Mouse (Mus musculus) stomach, embryonic 16.5 days (tissue): Measurements from ENCODE around the gene Prss16. TPM values are rescaled to one million over a fixed set of nuclear protein-coding genes. Genes with fewer than 3 reads are reported as not detected.
"Not testable (repeated sequence)": the region's sequence is repeated elsewhere in the genome, so short reads cannot be mapped to it uniquely, and the experiment has no call there.

Experiments used
- ATAC-seq: fragments of 200-750 bp; cut with Nextera tagmentation; 2 replicates; pipeline ENCODE4 v1.8.0; 2017; ENCODE audit warnings: moderate number of reproducible peaks, moderate TSS enrichment; ENCODE audit not compliant: insufficient read depth, low FRiP score
- H3K27ac ChIP-seq: fragments of 300-500 bp; sonication (generic); 2 replicates; pipeline ENCODE4 v1.5.1; 2014; ENCODE audit warnings: low read length
- H3K27me3 ChIP-seq: fragments of 300-500 bp; sonication (generic); 2 replicates; pipeline ENCODE4 v1.6.1; 2014; ENCODE audit warnings: low read length, control low read depth, mixed read lengths; ENCODE audit not compliant: control insufficient read depth, insufficient read depth
- H3K36me3 ChIP-seq: fragments of 300-500 bp; sonication (generic); 2 replicates; pipeline ENCODE4 v1.6.1; 2014; ENCODE audit warnings: low read length; ENCODE audit not compliant: control insufficient read depth, insufficient read depth
- H3K4me1 ChIP-seq: fragments of 300-500 bp; sonication (generic); 2 replicates; pipeline ENCODE4 v1.6.1; 2014; ENCODE audit warnings: low read length, control low read depth, mixed read lengths; ENCODE audit not compliant: control insufficient read depth, insufficient read depth
- H3K4me2 ChIP-seq: fragments of 300-500 bp; sonication (generic); 2 replicates; pipeline ENCODE4 v1.6.1; 2014; ENCODE audit warnings: low read depth, low read length, mixed read lengths
- H3K4me3 ChIP-seq: fragments of 300-500 bp; sonication (generic); replicated peaks from 2 replicates; pipeline ENCODE4 v1.5.1; 2014; ENCODE audit warnings: mild to moderate bottlenecking, low read length
- H3K9ac ChIP-seq: fragments of 300-500 bp; sonication (generic); 2 replicates; pipeline ENCODE4 v1.6.1; 2014; ENCODE audit warnings: low read length
- H3K9me3 ChIP-seq: fragments of 300-500 bp; sonication (generic); replicated peaks from 2 replicates; pipeline ENCODE4 v1.6.1; 2016; ENCODE audit warnings: low read length, control low read depth; ENCODE audit not compliant: control insufficient read depth
- WGBS: fragments of 180-500 bp; shearing (Covaris S2); extraction: QIAGEN DNeasy Blood & Tissue Kit; methylation state at CpG from one replicate; pipeline ENCODE4 v1.1.7; 2014; 5-methylcytosine and 5-hydroxymethylcytosine counted together
- polyA plus RNA-seq: library from polyadenylated mRNA; unstranded; fragments of >200 nt; fragmentation: Nextera tagmentation; extraction: Ambion mirVana; gene quantifications from 2 replicates; pipeline ENCODE4 v1.2.1, GENCODE M21; 2015

The Prss16 gene
- polyA plus RNA-seq, 1 experiment from 2014 or later = 0.92 TPM

DNA sequence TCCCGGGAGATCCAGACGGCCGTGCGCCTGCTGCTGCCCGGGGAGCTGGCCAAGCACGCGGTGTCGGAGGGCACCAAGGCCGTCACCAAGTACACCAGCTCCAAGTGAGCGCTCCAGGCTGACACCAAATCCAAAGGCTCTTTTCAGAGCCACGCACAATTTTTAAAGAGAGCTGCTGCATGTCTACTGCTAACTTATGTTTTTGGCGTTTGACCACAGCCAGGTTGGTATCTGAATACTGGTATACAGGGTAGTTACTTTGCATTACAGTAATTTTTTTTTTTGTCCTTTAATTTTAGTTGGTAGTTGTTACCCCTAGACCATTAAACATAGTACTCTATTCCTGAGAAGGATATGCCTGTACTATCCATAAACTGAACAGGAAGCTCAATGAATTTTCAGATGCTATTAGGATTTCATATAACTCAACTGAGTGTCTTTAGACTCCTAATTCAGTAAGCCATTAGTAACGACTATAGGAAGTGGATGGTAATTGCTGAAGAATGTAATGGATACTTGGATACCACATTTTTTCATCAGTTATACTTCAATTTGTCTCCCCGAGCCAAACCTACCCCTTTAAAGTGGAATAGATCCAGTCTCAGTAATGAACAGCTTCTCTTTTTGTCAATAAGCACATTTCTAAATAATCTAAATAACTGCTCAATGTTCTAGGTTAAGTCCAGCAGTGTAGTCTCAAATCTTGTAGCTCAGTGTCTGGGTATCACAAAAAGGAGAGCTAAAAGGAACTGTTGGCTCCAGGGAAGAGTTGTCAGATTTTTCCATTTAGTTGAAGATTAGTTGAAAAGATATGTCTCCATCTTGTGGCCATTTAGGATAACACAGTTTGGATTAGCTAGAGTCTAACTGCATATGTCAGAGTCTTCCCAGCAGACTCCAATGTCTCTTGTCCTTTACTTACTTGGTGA is 34.2 kb upstream of the Prss16 start:
- under 1% methylated on average over 8 of the region's 14 CpGs for WGBS
- ATAC-seq = 0 out of 2 replicates have a peak, but pooled peaks have one; percentile 2

DNA sequence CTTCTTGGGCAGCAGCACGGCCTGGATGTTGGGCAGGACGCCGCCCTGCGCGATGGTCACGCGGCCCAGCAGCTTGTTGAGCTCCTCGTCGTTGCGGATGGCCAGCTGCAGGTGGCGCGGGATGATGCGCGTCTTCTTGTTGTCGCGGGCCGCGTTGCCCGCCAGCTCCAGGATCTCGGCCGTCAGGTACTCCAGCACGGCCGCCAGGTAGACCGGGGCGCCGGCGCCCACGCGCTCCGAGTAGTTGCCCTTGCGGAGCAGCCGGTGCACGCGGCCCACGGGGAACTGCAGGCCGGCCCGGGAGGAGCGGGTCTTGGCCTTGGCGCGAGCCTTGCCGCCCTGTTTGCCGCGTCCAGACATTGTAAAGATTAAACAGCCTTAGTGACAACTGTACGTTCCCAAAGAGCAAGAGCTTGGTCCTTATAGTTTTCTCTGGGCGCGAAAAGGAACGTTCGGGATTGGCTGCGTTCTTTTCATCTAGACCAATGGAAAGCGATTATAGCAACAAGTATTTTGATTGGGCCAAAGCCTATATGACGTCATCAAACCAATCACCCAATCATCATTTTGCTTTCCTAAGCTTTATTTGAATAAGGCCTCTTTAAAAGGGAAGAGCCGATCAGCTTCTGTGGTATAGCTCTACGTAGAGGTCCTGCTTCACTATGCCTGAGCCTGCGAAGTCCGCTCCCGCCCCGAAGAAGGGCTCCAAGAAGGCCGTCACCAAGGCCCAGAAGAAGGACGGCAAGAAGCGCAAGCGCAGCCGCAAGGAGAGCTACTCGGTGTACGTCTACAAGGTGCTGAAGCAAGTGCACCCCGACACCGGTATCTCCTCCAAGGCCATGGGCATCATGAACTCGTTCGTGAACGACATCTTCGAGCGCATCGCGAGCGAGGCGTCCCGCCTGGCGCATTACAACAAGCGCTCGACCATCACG is 33.3 kb upstream of the Prss16 start, which contains the start of the genes Hist1h2ag and Hist1h2bj:
Gene Hist1h2ag, minus strand, starts transcription at position 377 of the 935 bp plus-strand sequence.
Gene Hist1h2bj, plus strand, starts transcription at position 647 of the 935 bp plus-strand sequence.
- H3K4me3 ChIP-seq = peak within 1 kb of the TSS; percentile 44
- H3K4me2 ChIP-seq = peak within 1 kb of the TSS; percentile 71
- under 1% methylated on average over 38 of the region's 80 CpGs for WGBS
- peaks cover 19% of the 10 kb centered on the region for H3K4me1 ChIP-seq
- peak within 1 kb of the TSS; percentile 67 for H3K9ac ChIP-seq
- H3K9me3 ChIP-seq, H3K27me3 ChIP-seq, H3K36me3 ChIP-seq: not testable (repeated sequence)
- peak within 1 kb of the TSS; percentile 93 for H3K27ac ChIP-seq
- ATAC-seq = peak; percentile 93

More for the DNA sequence above, 34.2 kb upstream of the Prss16 start:
- Histone ChIP-seq H3K27me3 (no peaks in the 10 kb centered on the region), H3K9ac (peak overlapping the region; percentile 63), H3K4me3 (peak overlapping the region; percentile 43), H3K4me2 (peak overlapping the region; percentile 58), H3K9me3 (no peaks in the 10 kb centered on the region), H3K4me1 (peaks cover 19% of the 10 kb centered on the region), H3K36me3 (no peaks in the 10 kb centered on the region), H3K27ac (peak overlapping the region; percentile 84)

DNA sequence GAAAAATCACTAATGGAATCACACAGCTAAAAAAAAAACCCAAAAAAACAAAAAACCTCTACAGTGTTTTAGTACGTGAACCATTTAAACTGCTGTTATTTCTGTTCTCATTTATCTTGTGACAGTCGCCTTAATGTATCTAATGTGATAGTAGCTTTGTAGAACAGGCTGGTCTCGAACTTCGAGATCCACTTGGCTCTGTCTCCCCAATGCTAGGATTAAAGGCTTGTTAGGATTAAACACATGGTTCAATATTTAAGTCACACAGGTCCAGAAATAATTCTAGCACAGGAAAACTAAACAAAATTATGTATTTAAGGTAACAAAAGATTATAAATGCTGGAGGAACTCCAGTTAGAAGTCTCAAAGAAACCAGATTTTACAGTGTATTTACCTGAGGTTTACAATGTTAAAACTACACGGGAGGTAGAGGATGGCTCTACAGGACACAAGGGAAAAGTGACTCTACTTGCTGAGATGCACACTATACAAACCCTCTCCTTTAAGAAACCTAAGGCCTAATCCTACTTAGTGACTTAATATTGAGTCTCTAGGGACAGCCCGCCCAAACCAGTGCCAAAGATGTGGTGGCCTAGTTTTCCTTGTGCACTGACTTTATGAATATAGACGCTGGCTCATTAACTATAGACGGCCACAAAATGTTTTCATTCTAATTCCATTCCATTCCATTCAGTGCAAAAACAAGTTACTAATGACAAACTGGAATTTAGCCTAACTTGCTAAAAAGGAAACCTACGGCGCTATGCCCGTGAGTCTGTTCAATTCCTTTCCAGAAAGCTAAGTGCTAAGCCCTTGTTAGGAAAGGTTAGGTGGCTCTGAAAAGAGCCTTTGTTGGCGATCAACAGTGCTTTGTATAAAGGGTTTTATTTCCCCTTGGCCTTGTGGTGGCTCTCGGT is 32.4 kb upstream of the Prss16 start:
- Histone ChIP-seq H3K27ac (peak overlapping the region; percentile 93), H3K4me1 (peaks cover 19% of the 10 kb centered on the region), H3K4me2 (peak overlapping the region; percentile 71), H3K9ac (peak overlapping the region; percentile 67), H3K36me3 (no peaks in the 10 kb centered on the region), H3K4me3 (peak overlapping the region; percentile 44), H3K9me3 (no peaks in the 10 kb centered on the region), H3K27me3 (no peaks in the 10 kb centered on the region)
- no peak for ATAC-seq
- WGBS = 2% methylated on average over 13 of the region's 13 CpGs

DNA sequence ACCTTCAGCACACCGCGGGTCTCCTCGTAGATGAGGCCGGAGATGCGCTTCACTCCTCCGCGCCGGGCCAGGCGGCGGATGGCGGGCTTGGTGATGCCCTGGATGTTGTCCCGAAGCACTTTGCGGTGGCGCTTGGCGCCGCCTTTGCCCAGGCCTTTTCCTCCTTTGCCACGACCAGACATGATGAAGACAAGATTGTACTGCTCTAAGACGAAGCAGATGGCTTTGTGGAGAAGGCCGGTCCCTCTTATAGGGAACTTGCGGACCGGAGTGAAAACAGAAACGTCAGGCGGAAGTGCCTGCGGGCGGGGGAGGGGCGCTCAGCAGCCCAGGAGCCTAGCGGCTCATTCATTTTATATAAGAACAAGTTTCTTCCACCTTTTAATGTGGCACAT is 31.6 kb upstream of the Prss16 start, which contains the start of gene Hist1h4i:
Gene Hist1h4i, minus strand, starts transcription at position 221 of the 395 bp plus-strand sequence.
- Histone ChIP-seq H3K4me2 (peak within 1 kb of the TSS; percentile 71), H3K9ac (peak within 1 kb of the TSS; percentile 67), H3K4me3 (peak within 1 kb of the TSS; percentile 44), H3K4me1 (peaks cover 25% of the 10 kb centered on the region), H3K27ac (peak within 1 kb of the TSS; percentile 93)
- H3K27me3 ChIP-seq, H3K36me3 ChIP-seq, H3K9me3 ChIP-seq: not testable (repeated sequence)
- under 1% methylated on average over 24 of the region's 27 CpGs for WGBS
- peak; percentile 65 for ATAC-seq

- H3K27ac ChIP-seq = peak overlapping the region; percentile 84
- under 1% methylated on average over 19 of the region's 24 CpGs for WGBS
- no peak; the same call in 1 of the 2 replicates for ATAC-seq
- peaks cover 26% of the 10 kb centered on the region for H3K4me1 ChIP-seq
- H3K9me3 ChIP-seq = no peaks in the 10 kb centered on the region
- peak overlapping the region; percentile 65 for H3K4me2 ChIP-seq
- peak overlapping the region; percentile 43 for H3K4me3 ChIP-seq
- H3K36me3 ChIP-seq = no peaks in the 10 kb centered on the region
- no peaks in the 10 kb centered on the region for H3K27me3 ChIP-seq
- H3K9ac ChIP-seq = peak overlapping the region; percentile 62
Observed at GRCm38 (mm10) chr13:22040464-22041141, 31.1 kb upstream of the Prss16 start.

- peak overlapping the region; percentile 24; the same call in 1 of the 2 replicates for H3K9ac ChIP-seq
- 7% methylated on average over 2 of the region's 2 CpGs for WGBS
- H3K9me3 ChIP-seq = no peaks in the 10 kb centered on the region
- no peak for ATAC-seq
- peak overlapping the region; percentile 84 for H3K27ac ChIP-seq
- H3K36me3 ChIP-seq = no peaks in the 10 kb centered on the region
- no peaks in the 10 kb centered on the region for H3K27me3 ChIP-seq
- H3K4me1 ChIP-seq = peaks cover 26% of the 10 kb centered on the region
- H3K4me3 ChIP-seq = peak overlapping the region; percentile 43
- peak overlapping the region; percentile 65 for H3K4me2 ChIP-seq
Observed at GRCm38 (mm10) chr13:22039951-22040463, 30.5 kb upstream of the Prss16 start.

GRCm38 (mm10) chr13:22039364-22039763 is 29.8 kb upstream of the Prss16 start:
- H3K4me2 ChIP-seq = peak overlapping the region; percentile 65; the same call in 1 of the 2 replicates
- no peak overlapping the region for H3K27ac ChIP-seq
- no peaks in the 10 kb centered on the region for H3K36me3 ChIP-seq
- H3K9me3 ChIP-seq = no peaks in the 10 kb centered on the region
- no peak overlapping the region for H3K4me3 ChIP-seq
- WGBS = 63% methylated on average over 5 of the region's 5 CpGs
- H3K27me3 ChIP-seq = no peaks in the 10 kb centered on the region
- no peak overlapping the region for H3K9ac ChIP-seq
- no peak for ATAC-seq
- H3K4me1 ChIP-seq = peaks cover 28% of the 10 kb centered on the region
